Mouse (Mus musculus) myocyte (in vitro differentiated cells): Measurements from ENCODE around the gene Lurap1. TPM values are rescaled to one million over a fixed set of nuclear protein-coding genes. Genes with fewer than 3 reads are reported as not detected.

Experiments
- H3K27me3 ChIP-seq: one replicate; pipeline ENCODE4 v1.6.1; 2011; ENCODE audit not compliant: control insufficient read depth, insufficient read depth, insufficient read length
- H3K36me3 ChIP-seq: one replicate; pipeline ENCODE4 v1.6.1; 2011; ENCODE audit not compliant: control insufficient read depth, insufficient read depth
- H3K4me2 ChIP-seq: one replicate; pipeline ENCODE4 v1.6.1; 2011; ENCODE audit warnings: low read depth, control low read depth
- H3K4me3 ChIP-seq: one replicate; pipeline ENCODE4 v1.5.1; 2011; ENCODE audit warnings: mild to moderate bottlenecking, control low read depth, moderate library complexity
- H3K79me2 ChIP-seq: one replicate; pipeline ENCODE4 v1.6.1; 2011; ENCODE audit not compliant: control insufficient read depth, insufficient read depth
- H3ac ChIP-seq: one replicate; pipeline ENCODE4 v1.6.1; 2011; ENCODE audit not compliant: control insufficient read depth, insufficient read length
- CEBPB ChIP-seq: IDR thresholded peaks from 2 replicates; pipeline ENCODE4 v1.6.1; 2011; ENCODE audit warnings: mild to moderate bottlenecking, moderate library complexity; ENCODE audit not compliant: poor library complexity, insufficient read depth, severe bottlenecking
- E2F4 ChIP-seq: IDR thresholded peaks from one replicate; pipeline ENCODE4 v1.6.1; 2011; ENCODE audit warnings: mild to moderate bottlenecking, control low read depth, moderate library complexity; ENCODE audit not compliant: insufficient read depth
- MAX ChIP-seq: IDR thresholded peaks from one replicate; pipeline ENCODE4 v1.6.1; 2011; ENCODE audit warnings: low read depth, mild to moderate bottlenecking, control low read depth
- MYOD1 ChIP-seq, 3 experiments: IDR thresholded peaks; one replicate each; pipeline ENCODE4 v1.6.1; 2011; ENCODE audit warnings: control low read depth in 2 of 3, low read depth in 2 of 3, mild to moderate bottlenecking in 2 of 3, moderate library complexity in 1 of 3; ENCODE audit not compliant: insufficient read length in 2 of 3, control insufficient read depth in 1 of 3
- MYOG ChIP-seq, 3 experiments: IDR thresholded peaks; one replicate each; pipeline ENCODE4 v1.6.1; 2011; ENCODE audit warnings: control low read depth in 2 of 3, low read depth in 2 of 3, mild to moderate bottlenecking in 2 of 3; ENCODE audit not compliant: insufficient read length in 2 of 3, control insufficient read depth in 1 of 3, insufficient read depth in 1 of 3
- POLR2A ChIP-seq: IDR thresholded peaks from one replicate; pipeline ENCODE4 v1.6.1; 2011; ENCODE audit warnings: low read depth, mild to moderate bottlenecking, control low read depth, moderate library complexity; ENCODE audit not compliant: insufficient read length
- POLR2AphosphoS2 ChIP-seq: IDR thresholded peaks from one replicate; pipeline ENCODE4 v1.6.1; 2011; ENCODE audit warnings: low read depth, control low read depth; ENCODE audit not compliant: insufficient read length
- REST ChIP-seq: IDR thresholded peaks from one replicate; pipeline ENCODE4 v1.6.1; 2011; ENCODE audit warnings: mild to moderate bottlenecking, control low read depth, moderate library complexity; ENCODE audit not compliant: insufficient read depth, insufficient read length
- SRF ChIP-seq: IDR thresholded peaks from one replicate; pipeline ENCODE4 v1.6.1; 2011; ENCODE audit warnings: low read depth; ENCODE audit not compliant: control insufficient read depth, insufficient read length
- TCF12 ChIP-seq: IDR thresholded peaks from one replicate; pipeline ENCODE4 v1.6.1; 2011; ENCODE audit warnings: mild to moderate bottlenecking, control low read depth; ENCODE audit not compliant: poor library complexity, insufficient read depth, severe bottlenecking
- TCF3 ChIP-seq: IDR thresholded peaks from one replicate; pipeline ENCODE4 v1.6.1; 2011; ENCODE audit warnings: low read depth, control low read depth; ENCODE audit not compliant: insufficient read length
- USF1 ChIP-seq: IDR thresholded peaks from one replicate; pipeline ENCODE4 v1.6.1; 2011; ENCODE audit warnings: low read depth, mild to moderate bottlenecking, control low read depth, moderate library complexity
- polyA plus RNA-seq: library from polyadenylated mRNA; unstranded; fragments of >200 nt; fragmentation: generic; extraction: Trizol; gene quantifications from one replicate; pipeline ENCODE4 v1.2.1, GENCODE M21; 2012; ENCODE audit warnings: missing spikeins

Gene Lurap1
- polyA plus RNA-seq, 1 experiment, result 1.5 TPM

- peaks cover 27% of the 10 kb centered on the region for H3K36me3 ChIP-seq
- H3K27me3 ChIP-seq, result no peaks in the 10 kb centered on the region
- peaks cover 20% of the 10 kb centered on the region for H3K79me2 ChIP-seq
- TF ChIP-seq MAX, result no peak
- TF ChIP-seq E2F4, result no peak
- TF ChIP-seq POLR2AphosphoS2, result no peak
- TF ChIP-seq TCF3, result no peak
- TF ChIP-seq REST, result no peak
- TF ChIP-seq MYOD1 (IDR thresholded peaks at IDR 0.05; ENCODE audit: control insufficient read depth in 1 of 3, insufficient read length in 2 of 3, low read depth in 2 of 3), result no peak
- TF ChIP-seq CEBPB, result no peak
- TF ChIP-seq TCF12, result no peak
- no peak for TF ChIP-seq USF1
- no peak for TF ChIP-seq MYOG (IDR thresholded peaks at IDR 0.05; ENCODE audit: control insufficient read depth in 1 of 3, insufficient read depth in 1 of 3, insufficient read length in 2 of 3, low read depth in 2 of 3)
- TF ChIP-seq SRF, result no peak
- TF ChIP-seq POLR2A, result no peak
- no peak overlapping the region for H3ac ChIP-seq
- no peak overlapping the region for H3K4me3 ChIP-seq
- H3K4me2 ChIP-seq, result no peak overlapping the region
Measured at GRCm38 (mm10) chr4:116152702-116153101, 1.6 kb upstream of the Lurap1 start.

- no peak for TF ChIP-seq MYOG (IDR thresholded peaks at IDR 0.05; ENCODE audit: control insufficient read depth in 1 of 3, insufficient read depth in 1 of 3, insufficient read length in 2 of 3, low read depth in 2 of 3)
- TF ChIP-seq REST, result no peak
- TF ChIP-seq POLR2A, result no peak
- TF ChIP-seq SRF, result no peak
- TF ChIP-seq MYOD1 (IDR thresholded peaks at IDR 0.05; ENCODE audit: control insufficient read depth in 1 of 3, insufficient read length in 2 of 3, low read depth in 2 of 3), result no peak
- TF ChIP-seq POLR2AphosphoS2, result no peak
- TF ChIP-seq TCF12, result no peak
- TF ChIP-seq CEBPB, result no peak
- no peak for TF ChIP-seq MAX
- TF ChIP-seq TCF3, result no peak
- no peak for TF ChIP-seq USF1
- TF ChIP-seq E2F4, result no peak
- peak overlapping the region; percentile 68 for H3ac ChIP-seq
- H3K79me2 ChIP-seq, result peaks cover 20% of the 10 kb centered on the region
- H3K4me2 ChIP-seq, result peak overlapping the region; percentile 94
- H3K36me3 ChIP-seq, result peaks cover 24% of the 10 kb centered on the region
- peak overlapping the region; percentile 95 for H3K4me3 ChIP-seq
- no peaks in the 10 kb centered on the region for H3K27me3 ChIP-seq
Measured at GRCm38 (mm10) chr4:116150862-116151221, 296 bp downstream of the Lurap1 start.

- Histone ChIP-seq H3ac (peak overlapping the region; percentile 68), H3K4me2 (peak overlapping the region; percentile 94), H3K79me2 (peaks cover 20% of the 10 kb centered on the region), H3K4me3 (peak overlapping the region; percentile 95), H3K27me3 (no peaks in the 10 kb centered on the region), H3K36me3 (peaks cover 24% of the 10 kb centered on the region)
- TF ChIP-seq TCF12 (no peak), MYOD1 (IDR thresholded peaks at IDR 0.05; ENCODE audit: control insufficient read depth in 1 of 3, insufficient read length in 2 of 3, low read depth in 2 of 3) (no peak), CEBPB (no peak), SRF (no peak), REST (no peak), MAX (no peak), E2F4 (no peak), MYOG (IDR thresholded peaks at IDR 0.05; ENCODE audit: control insufficient read depth in 1 of 3, insufficient read depth in 1 of 3, insufficient read length in 2 of 3, low read depth in 2 of 3) (no peak), POLR2AphosphoS2 (peak; percentile 89), TCF3 (no peak), USF1 (no peak), POLR2A (peak; percentile 91)
Measured at GRCm38 (mm10) chr4:116150156-116150861, 829 bp downstream of the Lurap1 start.

- H3K79me2 ChIP-seq, result peaks cover 20% of the 10 kb centered on the region
- peaks cover 19% of the 10 kb centered on the region for H3K36me3 ChIP-seq
- TF ChIP-seq TCF3 (no peak), REST (no peak), MYOD1 (IDR thresholded peaks at IDR 0.05; ENCODE audit: control insufficient read depth in 1 of 3, insufficient read length in 2 of 3, low read depth in 2 of 3) (no peak), TCF12 (no peak), USF1 (no peak), MAX (no peak), POLR2A (no peak), MYOG (IDR thresholded peaks at IDR 0.05; ENCODE audit: control insufficient read depth in 1 of 3, insufficient read depth in 1 of 3, insufficient read length in 2 of 3, low read depth in 2 of 3) (no peak), E2F4 (no peak), CEBPB (no peak), SRF (no peak), POLR2AphosphoS2 (no peak)
- H3ac ChIP-seq, result peak overlapping the region; percentile 68
- peak overlapping the region; percentile 79 for H3K4me2 ChIP-seq
- no peaks in the 10 kb centered on the region for H3K27me3 ChIP-seq
- peak overlapping the region; percentile 95 for H3K4me3 ChIP-seq
Measured at GRCm38 (mm10) chr4:116149812-116150155, 1.4 kb downstream of the Lurap1 start.
